Mouse (Mus musculus) G1E (cell line): ENCODE measurements around the gene Cyfip1.

Experiments used
- CTCF ChIP-seq: IDR thresholded peaks from 2 replicates; pipeline ENCODE4 v1.5.1; 2012; ENCODE audit warnings: low read depth, low read length, inconsistent platforms, mixed read lengths
- GATA1 ChIP-seq: IDR thresholded peaks from 2 replicates; pipeline ENCODE4 v1.6.1; 2012; ENCODE audit warnings: borderline replicate concordance, low read length, inconsistent platforms, mixed read lengths
- GATA2 ChIP-seq: IDR thresholded peaks from 2 replicates; pipeline ENCODE4 v1.6.1; 2012; ENCODE audit warnings: low read depth, low read length, inconsistent platforms, borderline replicate concordance
- TAL1 ChIP-seq: conservative IDR thresholded peaks from 2 replicates; pipeline ENCODE4 v1.6.1; 2012; ENCODE audit warnings: low read depth, low read length, inconsistent platforms, mixed read lengths

GRCm38 (mm10) chr7:55877721-55878120 is 36.2 kb downstream of the Cyfip1 start:
- TF ChIP-seq GATA1, result no peak
- no peak for TF ChIP-seq CTCF
- no peak for TF ChIP-seq TAL1
- no peak for TF ChIP-seq GATA2
